9 mouse cellular contexts compared by ENCODE assay signal in genomic region chr7:62348106-62348803, GRCm38 (mm10). TPM values are rescaled to one million over a fixed set of nuclear protein-coding genes. Genes with fewer than 3 reads are reported as not detected.
DNase-seq lines count a peak whose midpoint lies in the region; ATAC-seq and TF ChIP-seq lines count a peak whose summit lies in the region.
"Had no signal": no experiment of that assay in that cellular context is flagged by ENCODE, and none has a peak within 500 bp of the region (broad histone marks: within the 10 kb centered on the region; RNA-seq: fewer than 3 reads in every experiment).

No protein-coding gene starts in this region.

- WGBS in liver, embryonic 16.5 days (ENCODE audit: insufficient replicate concordance) = 14% methylated on average over 42 of the region's 42 CpGs

- H3K9me3 ChIP-seq in liver, embryonic 16.5 days (replicated peaks; ENCODE audit: control insufficient read depth, low read length) = no peaks in the 10 kb centered on the region

- no peak for TF ChIP-seq CTCF in layer of hippocampus, adult 2 months (conservative IDR thresholded peaks at IDR 0.05)

- no peaks in the 10 kb centered on the region for H3K27me3 ChIP-seq in liver, embryonic 16.5 days (ENCODE audit: control insufficient read depth, insufficient read depth, low read depth, low read length)

- DNase-seq in ES-CJ7 (ENCODE audit: low read depth, low spot score) = peak; percentile 92
- peak; percentile 78 for DNase-seq in cerebellum, adult 8-10 months
- DNase-seq in forelimb bud, embryonic 11.5 days (ENCODE audit: low read depth, low spot score) = peak; percentile 82
- peak; percentile 68 to 71 for DNase-seq in heart, postnatal 36 days
- DNase-seq in layer of hippocampus, adult 2 months (ENCODE audit: low spot score in 2 of 2) = peak; percentile 79 to 82
- DNase-seq in ovary, postnatal 10 days (ENCODE audit: low spot score) = peak; percentile 50
- peak; percentile 20 for DNase-seq in urinary bladder, postnatal 10 days (ENCODE audit: low spot score)

- intact Hi-C loops in heart, postnatal 36 days (cut with DNase I) = no loop called here

- H3K4me3 ChIP-seq in layer of hippocampus, adult 2 months = peak overlapping the region; percentile 65
- peak overlapping the region; percentile 22; the same call in 1 of the 2 replicates for H3K4me3 ChIP-seq in liver, embryonic 16.5 days (ENCODE audit: low read depth, low read length)

- no peaks in the 10 kb centered on the region for H3K4me1 ChIP-seq in liver, embryonic 16.5 days (ENCODE audit: control insufficient read depth, low read depth, low read length)

- H3K27ac ChIP-seq in layer of hippocampus, adult 2 months = peak overlapping the region; percentile 80
- H3K27ac ChIP-seq in liver, embryonic 16.5 days (ENCODE audit: low read length) = no peak overlapping the region

- no peak overlapping the region for H3K9ac ChIP-seq in liver, embryonic 16.5 days (ENCODE audit: low read depth, low read length)

- ATAC-seq in liver, embryonic 16.5 days (ENCODE audit: low read depth) = peak; percentile 19; the same call in 1 of the 2 replicates

- H3K4me2 ChIP-seq in liver, embryonic 16.5 days (ENCODE audit: low read depth, low read length) = peak overlapping the region; percentile 24; the same call in 1 of the 2 replicates

- no peaks in the 10 kb centered on the region for H3K36me3 ChIP-seq in liver, embryonic 16.5 days (ENCODE audit: control insufficient read depth, insufficient read depth)
- H3K36me3 ChIP-seq: G1E had no signal

RNA-seq across cellular contexts. Expression of gene Ndn, which starts 1.9 kb away (rescaled TPM):
- total RNA-seq in heart, postnatal 36 days (2021) = 1 to 10 TPM; 4.1 to 4.8 TPM
- 100 to 1,000 TPM; 121 to 134 TPM for total RNA-seq in layer of hippocampus, adult 2 months (2021)
- polyA plus RNA-seq in liver, embryonic 16.5 days (2015; fragmentation: Nextera tagmentation; extraction: Ambion mirVana) = 3.9 and 5.1 TPM in 2 replicates

RNA-seq across cellular contexts. Expression of gene Magel2, which starts 28.6 kb away (rescaled TPM):
- not detected for total RNA-seq in heart, postnatal 36 days (2021)
- 1 to 10 TPM; 1.2 to 1.3 TPM for total RNA-seq in layer of hippocampus, adult 2 months (2021)
- 0.06 and 0.12 TPM in 2 replicates for polyA plus RNA-seq in liver, embryonic 16.5 days (2015; fragmentation: Nextera tagmentation; extraction: Ambion mirVana)
- polyA plus RNA-seq: G1E had no signal

Comparison
In these comparisons a context has a peak if more than half of its experiments do, and no peak if none do; other contexts are left out.
1. DNase-seq: peak in every context shown above with its lines; median percentile 92 in ES-CJ7; 82 in forelimb bud, embryonic 11.5 days; 80 in layer of hippocampus, adult 2 months; 78 in cerebellum, adult 8-10 months; 70 in heart, postnatal 36 days; 50 in ovary, postnatal 10 days; 20 in urinary bladder, postnatal 10 days.
2. RNA of gene Ndn, which starts 1.9 kb away (total RNA-seq): 121 to 134 TPM in layer of hippocampus, adult 2 months; 4.1 to 4.8 TPM in heart, postnatal 36 days; every median in the first group is over 10 times any median in the second.